Mouse (Mus musculus) liver, adult 2 months (tissue): ENCODE measurements around the gene Slc25a48.

Experiments
- CTCF ChIP-seq: fragments of 200-500 bp; IDR thresholded peaks from 2 replicates; pipeline ENCODE4 v1.5.1; 2011; ENCODE audit warnings: low read depth, low read length, control low read depth
- POLR2A ChIP-seq: fragments of 200-500 bp; IDR thresholded peaks from 2 replicates; pipeline ENCODE4 v1.6.1; 2011; ENCODE audit warnings: low read length, control low read depth; ENCODE audit not compliant: insufficient read depth; ENCODE audit errors: extremely low read depth

- TF ChIP-seq CTCF (no peak), POLR2A (no peak)
Measured at GRCm38 (mm10) chr13:56482146-56482545, 44.0 kb downstream of the Slc25a48 start, which contains the start of gene Il9.
